Mouse (Mus musculus): ENCODE results near the gene Arhgef12.
"Not testable (repeated sequence)": the region's sequence is repeated elsewhere in the genome, so short reads cannot be mapped to it uniquely, and the experiment has no call there.

Arhgef12 gene

GRCm38 (mm10) chr9:43107187-43107517 lies at the start of gene Arhgef12:
Gene Arhgef12, minus strand, starts transcription at chr9:43107239.
- no peak for DNase-seq (ENCODE audit: low spot score)

GRCm38 (mm10) chr9:43155960-43156359 lies 48.9 kb upstream of the Arhgef12 start:
- no peak for DNase-seq (ENCODE audit: low spot score)

GRCm38 (mm10) chr9:43151779-43152178 lies 44.7 kb upstream of the Arhgef12 start:
- no peak for DNase-seq (ENCODE audit: low spot score)

GRCm38 (mm10) chr9:43150957-43151356 lies 43.9 kb upstream of the Arhgef12 start:
- no peak for DNase-seq (ENCODE audit: low spot score)

GRCm38 (mm10) chr9:43150075-43150474 lies 43.0 kb upstream of the Arhgef12 start:
- DNase-seq (ENCODE audit: low spot score): no peak

- no peak for DNase-seq (ENCODE audit: low spot score)
These were observed 42.5 kb upstream of the Arhgef12 start for GRCm38 (mm10) chr9:43149498-43149897.

GRCm38 (mm10) chr9:43145196-43145595 lies 38.2 kb upstream of the Arhgef12 start:
- DNase-seq (ENCODE audit: low spot score): no peak

GRCm38 (mm10) chr9:43144206-43144810 lies 37.3 kb upstream of the Arhgef12 start:
- no peak for DNase-seq (ENCODE audit: low spot score)

GRCm38 (mm10) chr9:43141839-43142238 lies 34.8 kb upstream of the Arhgef12 start:
- peak; percentile 40 for DNase-seq (ENCODE audit: low spot score)

- DNase-seq (ENCODE audit: low spot score): no peak
These were observed 26.5 kb upstream of the Arhgef12 start for GRCm38 (mm10) chr9:43133525-43133924.

- DNase-seq (ENCODE audit: low spot score): no peak
These were observed 25.3 kb upstream of the Arhgef12 start for GRCm38 (mm10) chr9:43132380-43132779.

GRCm38 (mm10) chr9:43131940-43132339 lies 24.9 kb upstream of the Arhgef12 start:
- no peak for DNase-seq (ENCODE audit: low spot score)

GRCm38 (mm10) chr9:43130684-43131083 lies 23.6 kb upstream of the Arhgef12 start:
- no peak for DNase-seq (ENCODE audit: low spot score)

GRCm38 (mm10) chr9:43127101-43127787 lies 20.2 kb upstream of the Arhgef12 start:
- no peak for DNase-seq (ENCODE audit: low spot score)

GRCm38 (mm10) chr9:43122379-43122778 lies 15.3 kb upstream of the Arhgef12 start:
- DNase-seq (ENCODE audit: low spot score): no peak

- not testable (repeated sequence) for DNase-seq (ENCODE audit: low spot score)
These were observed 14.9 kb upstream of the Arhgef12 start for GRCm38 (mm10) chr9:43121948-43122347.

GRCm38 (mm10) chr9:43116997-43117336 lies 9.9 kb upstream of the Arhgef12 start:
- no peak for DNase-seq (ENCODE audit: low spot score)

GRCm38 (mm10) chr9:43116134-43116996 lies 9.3 kb upstream of the Arhgef12 start, which contains the start of gene Tmem136:
Gene Tmem136, minus strand, starts transcription at chr9:43116570.
- DNase-seq (ENCODE audit: low spot score): peak; percentile 80

GRCm38 (mm10) chr9:43115431-43116133 lies 8.5 kb upstream of the Arhgef12 start:
- DNase-seq (ENCODE audit: low spot score): peak; percentile 70

- no peak for DNase-seq (ENCODE audit: low spot score)
These were observed 7.8 kb upstream of the Arhgef12 start for GRCm38 (mm10) chr9:43114833-43115232.

GRCm38 (mm10) chr9:43110286-43110980 lies 3.4 kb upstream of the Arhgef12 start:
- no peak for DNase-seq (ENCODE audit: low spot score)

- no peak for DNase-seq (ENCODE audit: low spot score)
These were observed 2.1 kb upstream of the Arhgef12 start for GRCm38 (mm10) chr9:43109125-43109524.
